Mouse (Mus musculus): ENCODE measurements around the gene C730034F03Rik.

Gene C730034F03Rik

GRCm38 (mm10) chr15:89429352-89430221 is at the start of gene C730034F03Rik, which contains the start of the genes Gm44502 and Chkb:
C730034F03Rik (plus strand) TSS chr15:89429589.
Gm44502 (minus strand) TSS chr15:89429696.
Chkb (minus strand) TSS chr15:89429908.
- peak; percentile 100 for DNase-seq

DNA sequence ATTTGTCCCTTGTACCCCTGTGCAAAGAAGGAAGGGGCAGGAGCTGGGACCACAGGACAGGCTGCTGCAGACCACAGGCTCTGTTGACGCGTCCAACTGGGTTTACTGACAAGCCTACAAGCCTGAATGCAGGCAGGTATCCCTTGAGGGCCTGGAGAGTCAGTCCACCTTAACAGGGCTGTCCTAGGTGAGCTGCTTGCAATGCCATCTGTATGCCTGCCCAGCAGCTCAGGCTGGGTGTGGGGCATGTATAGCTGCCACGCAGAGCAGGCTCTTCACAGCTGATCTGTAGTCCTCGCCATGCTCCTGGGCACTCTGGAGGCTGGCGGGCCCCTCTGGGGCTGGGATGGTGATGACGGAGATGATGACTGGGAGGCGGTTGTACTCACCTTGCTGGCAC is 44.8 kb upstream of the C730034F03Rik start, which contains the start of gene Klhdc7b:
Gene Klhdc7b (plus strand): TSS at position 301 of the 400 bp plus-strand sequence.
- no peak for DNase-seq

GRCm38 (mm10) chr15:89387127-89387526 is 42.3 kb upstream of the C730034F03Rik start:
- no peak for DNase-seq

- no peak for DNase-seq
These were observed 39.3 kb upstream of the C730034F03Rik start for GRCm38 (mm10) chr15:89390081-89390480.

- no peak for DNase-seq
These were observed 32.5 kb upstream of the C730034F03Rik start for GRCm38 (mm10) chr15:89396883-89397282.

DNA sequence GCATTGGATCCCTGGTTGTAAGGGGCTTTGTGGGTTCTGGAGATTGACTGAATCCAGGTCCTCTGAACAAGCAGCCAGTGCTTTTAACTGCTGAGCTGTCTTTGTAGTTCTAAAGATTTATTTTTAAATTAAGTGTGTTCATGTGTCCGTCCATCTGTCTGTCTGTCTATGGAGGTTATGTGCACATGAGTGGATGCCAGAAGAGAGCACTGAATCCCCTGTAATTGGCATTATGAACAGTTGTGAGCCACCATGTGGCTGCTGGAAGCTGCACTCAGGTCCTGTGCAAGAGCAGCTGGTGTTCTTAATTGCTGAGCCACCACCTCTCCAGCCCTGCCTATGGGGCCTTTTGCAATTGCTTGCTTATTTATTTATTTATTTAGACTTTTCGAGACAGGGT is 31.2 kb upstream of the C730034F03Rik start:
- no peak for DNase-seq

GRCm38 (mm10) chr15:89399716-89400115 is 29.7 kb upstream of the C730034F03Rik start:
- no peak for DNase-seq

- no peak for DNase-seq
These were observed 26.9 kb upstream of the C730034F03Rik start for GRCm38 (mm10) chr15:89402471-89402870.

DNA sequence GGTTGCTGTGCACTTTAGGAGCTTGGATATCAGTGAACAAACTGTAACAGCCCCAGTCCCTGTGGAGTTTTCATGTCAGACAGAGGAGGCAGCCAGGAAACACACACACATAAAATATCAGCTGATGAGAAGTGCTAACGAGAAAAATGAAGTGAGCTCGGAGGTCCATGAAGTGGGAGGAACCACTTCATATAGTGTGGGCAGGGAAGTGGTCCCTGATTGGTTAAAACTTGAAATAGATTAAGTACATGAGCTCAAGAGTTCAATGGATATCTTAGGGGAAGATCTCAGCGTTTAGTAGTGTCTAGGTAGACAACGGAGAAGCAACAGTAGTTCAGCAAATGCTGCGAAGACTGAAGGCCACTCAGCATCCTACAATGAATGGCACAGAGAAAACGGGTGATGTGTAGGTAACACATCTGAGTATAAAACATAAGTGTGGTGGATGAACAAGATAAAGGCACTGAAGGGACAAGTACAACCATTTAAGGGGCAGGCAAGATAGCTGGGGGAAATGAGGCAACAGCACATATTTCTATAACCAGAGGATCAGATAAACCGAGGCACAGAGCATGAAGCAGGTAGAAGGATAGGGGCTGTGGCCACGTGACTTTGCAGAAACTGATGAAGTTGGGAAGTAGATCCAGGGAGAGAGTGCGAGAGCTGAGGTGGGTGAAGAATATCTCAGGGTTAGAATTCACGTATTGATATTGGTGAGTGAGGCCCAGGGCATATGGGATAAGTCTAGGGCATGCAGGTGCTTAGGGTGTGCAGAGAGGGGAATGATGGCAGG is 24.4 kb upstream of the C730034F03Rik start:
- no peak for DNase-seq

DNA sequence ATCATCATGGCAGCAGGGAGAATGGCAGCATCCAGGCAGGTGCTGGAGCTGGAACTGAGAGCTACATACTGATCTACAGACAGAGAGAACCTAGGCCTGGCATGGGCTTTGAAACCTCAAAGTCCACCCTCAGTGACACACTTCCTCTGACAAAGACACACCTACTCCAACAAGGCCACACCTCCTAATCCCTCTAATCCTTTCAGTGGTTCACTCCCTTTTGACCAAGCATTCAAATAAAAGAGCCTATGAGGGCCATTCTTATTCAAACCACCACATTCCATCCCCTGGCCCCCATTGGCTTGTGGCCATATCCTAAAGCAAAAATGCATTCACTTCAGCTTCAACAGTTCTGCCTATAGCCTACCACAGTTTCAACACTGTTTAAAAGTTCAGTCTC is 22.7 kb upstream of the C730034F03Rik start:
- DNase-seq = no peak

DNA sequence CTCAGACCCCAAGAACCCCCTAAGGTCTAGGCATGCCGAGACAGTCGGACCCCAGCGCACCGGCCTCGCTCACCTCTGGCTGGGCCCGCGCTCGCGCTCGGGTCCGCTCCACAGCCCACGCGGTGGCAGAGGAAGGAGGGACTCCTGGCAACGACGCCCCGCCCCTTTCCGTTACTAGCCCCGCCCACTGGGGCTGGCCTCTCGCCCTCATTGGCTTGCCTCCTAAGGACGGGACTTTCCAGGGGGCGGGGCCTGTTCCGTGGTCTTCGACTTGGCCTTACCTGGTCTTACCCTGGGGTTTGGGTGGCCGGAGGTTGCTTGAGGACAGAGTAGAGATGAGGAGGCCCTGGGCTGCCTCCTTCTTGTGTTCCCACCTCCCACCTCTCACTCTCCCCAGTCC is 19.3 kb upstream of the C730034F03Rik start, which contains the start of gene Syce3:
Gene Syce3 (minus strand): TSS at position 386 of the 400 bp plus-strand sequence.
- DNase-seq = no peak

DNA sequence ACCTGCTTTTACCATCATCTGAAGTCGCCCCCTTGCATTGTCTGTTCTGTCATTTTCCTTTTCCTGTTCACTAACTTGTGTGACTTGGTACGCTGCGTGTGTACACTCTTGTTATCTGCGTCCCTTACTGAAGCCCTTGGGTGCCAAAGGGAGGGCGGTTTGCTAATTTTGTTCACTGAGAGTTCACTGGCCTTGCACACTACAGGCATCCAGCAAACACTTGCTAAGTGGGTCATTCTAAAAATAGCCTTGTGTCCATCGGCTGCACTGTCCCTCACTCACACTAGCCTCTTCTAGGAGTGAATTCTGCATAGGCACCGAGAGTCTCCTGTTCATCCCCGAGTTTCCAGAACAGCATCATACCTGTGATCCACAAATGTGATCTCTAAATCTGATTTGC is 14.1 kb upstream of the C730034F03Rik start:
- DNase-seq = peak; percentile 96

- no peak for DNase-seq
These were observed 7.5 kb upstream of the C730034F03Rik start for GRCm38 (mm10) chr15:89421938-89422337.

GRCm38 (mm10) chr15:89424621-89425020 is 4.8 kb upstream of the C730034F03Rik start:
- peak; percentile 93 for DNase-seq

- DNase-seq = peak; percentile 98
These were observed 3.7 kb upstream of the C730034F03Rik start, which contains the start of gene Cpt1b for GRCm38 (mm10) chr15:89425711-89426121. Cpt1b (minus strand) TSS chr15:89425863.

GRCm38 (mm10) chr15:89426716-89427115 is 2.7 kb upstream of the C730034F03Rik start:
- peak; percentile 96 for DNase-seq

- DNase-seq = peak; percentile 95
These were observed 1.1 kb upstream of the C730034F03Rik start for GRCm38 (mm10) chr15:89428136-89428790.

DNA sequence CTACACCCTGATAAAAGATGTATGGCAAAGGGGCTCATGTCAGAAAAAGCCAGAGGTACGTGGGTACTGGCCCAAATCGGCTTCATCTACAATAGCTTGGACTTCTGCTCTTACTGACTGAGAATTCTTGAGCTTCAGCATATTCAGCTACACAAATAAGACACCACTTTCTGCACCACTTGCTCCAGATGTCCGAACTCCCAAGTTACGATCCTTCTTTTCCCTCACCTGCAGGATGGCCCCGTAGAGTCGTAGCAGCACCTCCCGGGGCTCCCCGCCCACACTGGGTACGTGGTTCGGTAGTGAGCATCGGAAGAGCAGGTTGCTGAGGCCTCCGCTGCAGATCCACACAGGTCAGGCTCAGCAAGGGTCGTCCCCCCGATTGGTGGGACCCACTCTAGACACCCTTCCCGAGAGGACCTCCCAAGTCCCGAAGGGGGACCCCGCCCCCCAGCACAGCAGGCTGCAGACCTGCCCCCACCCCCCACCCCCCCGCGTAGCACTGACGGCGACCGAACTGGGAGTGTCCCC is 503 bp upstream of the C730034F03Rik start:
- no peak for DNase-seq

- DNase-seq = no peak
These were observed 952 bp downstream of the C730034F03Rik start for GRCm38 (mm10) chr15:89430341-89430740.

DNA sequence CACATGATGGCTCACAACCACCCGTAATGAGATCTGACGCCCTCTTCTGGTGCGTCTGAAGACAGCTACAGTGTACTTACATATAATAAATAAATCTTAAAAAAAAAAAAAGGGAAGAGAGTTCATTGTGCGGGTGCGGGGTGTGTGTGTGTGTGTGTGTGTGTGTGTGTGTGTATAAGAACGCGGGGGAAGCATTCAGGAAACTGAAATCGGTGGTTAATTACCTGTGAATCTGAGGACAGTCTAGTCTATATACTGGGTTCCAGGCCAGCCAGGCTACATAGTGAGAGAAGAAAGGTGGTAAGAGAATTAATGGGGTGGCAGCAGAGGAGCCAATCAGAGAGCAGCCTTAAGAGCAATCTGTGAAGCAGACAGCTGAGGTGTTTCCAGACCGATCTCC is 1.4 kb downstream of the C730034F03Rik start:
- DNase-seq = peak; percentile 86

- DNase-seq = no peak
These were observed 1.9 kb downstream of the C730034F03Rik start for GRCm38 (mm10) chr15:89431271-89431670.

- peak; percentile 83 for DNase-seq
These were observed 2.4 kb downstream of the C730034F03Rik start for GRCm38 (mm10) chr15:89431806-89432205.

Measured in heart, adult 11 months (tissue).